Mouse (Mus musculus) liver, embryonic 12.5 days (tissue): ENCODE results near the gene Kcnk12. TPM values are rescaled to one million over a fixed set of nuclear protein-coding genes. Genes with fewer than 3 reads are reported as not detected.

Experiments
- polyA plus RNA-seq: library from polyadenylated mRNA; unstranded; fragments of >200 nt; fragmentation: Nextera tagmentation; extraction: Ambion mirVana; gene quantifications from 2 replicates; pipeline ENCODE4 v1.2.1, GENCODE M21; 2016

Kcnk12 gene
- polyA plus RNA-seq, 1 experiment from 2014 or later: 0.83 TPM

Other genes starting within 250 kb of the Kcnk12 start
- gene Epcam, start 162.0 kb downstream of the Kcnk12 start, polyA plus RNA-seq: 2.3 and 3.2 TPM in 2 replicates
- gene Msh2, start 125.7 kb downstream of the Kcnk12 start, polyA plus RNA-seq: 52.5 and 54.9 TPM in 2 replicates
- gene Rpl36-ps4, start 123.0 kb upstream of the Kcnk12 start, polyA plus RNA-seq: not detected in 2 replicates
- gene Msh6, start 177.1 kb upstream of the Kcnk12 start, polyA plus RNA-seq: 52.0 and 52.4 TPM in 2 replicates